Mouse (Mus musculus): Measurements from ENCODE around the gene Atp6v0a4. TPM values are rescaled to one million over a fixed set of nuclear protein-coding genes. Genes with fewer than 3 reads are reported as not detected.

Gene Atp6v0a4
- polyA plus RNA-seq, 1 experiment from 2014 or later, result not detected

DNA sequence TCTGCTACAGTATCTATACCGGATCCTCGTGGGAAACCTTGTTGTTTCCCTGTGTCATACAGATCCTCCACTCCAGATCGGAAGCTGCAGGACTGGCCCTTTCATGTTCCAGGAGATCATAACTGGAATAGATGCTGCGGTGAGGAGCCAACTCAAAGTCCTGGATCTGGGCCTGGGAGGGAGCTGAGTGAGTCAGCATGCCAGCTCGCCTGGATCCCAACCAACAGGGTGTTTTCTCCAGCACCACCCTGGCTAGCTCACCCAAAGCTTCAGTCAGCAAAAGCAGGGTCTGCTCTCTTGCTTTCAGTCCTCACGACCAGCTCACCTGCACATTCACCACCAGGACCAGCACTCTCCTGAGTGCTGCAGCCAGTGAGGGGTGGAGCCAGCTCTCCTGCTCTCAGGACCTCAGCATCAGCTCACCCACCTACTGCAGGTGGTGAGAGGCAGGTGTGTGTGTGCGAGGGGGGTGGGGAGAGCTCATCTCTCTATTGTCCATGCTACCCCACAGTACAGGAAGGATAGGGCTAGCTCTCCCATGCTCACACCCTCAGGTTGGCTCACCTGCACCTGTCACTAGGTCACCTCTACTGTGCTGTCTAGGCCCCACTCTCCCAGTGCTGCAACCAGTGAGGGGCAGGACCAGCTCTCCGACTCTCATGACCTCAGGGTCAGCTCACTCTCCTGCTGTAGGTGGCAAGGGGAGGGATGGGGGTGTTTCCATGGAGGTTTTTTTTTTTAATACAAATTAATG is 10.6 kb upstream of the Atp6v0a4 start:
- H3K27ac ChIP-seq (replicated peaks; ENCODE audit: low read depth, low read length), result no peak overlapping the region
- H3K9ac ChIP-seq (replicated peaks; ENCODE audit: low read length), result no peak overlapping the region
- no peaks in the 10 kb centered on the region for H3K4me1 ChIP-seq (ENCODE audit: control insufficient read depth, insufficient read depth, low read length)
- H3K36me3 ChIP-seq (ENCODE audit: control insufficient read depth, insufficient read depth, low read length), result peaks cover 67% of the 10 kb centered on the region
- no peak overlapping the region for H3K4me2 ChIP-seq (ENCODE audit: low read length)
- no peak for DNase-seq
- WGBS, result 87% methylated on average over 8 of the region's 8 CpGs
- H3K9me3 ChIP-seq (ENCODE audit: control insufficient read depth, low read length), result no peaks in the 10 kb centered on the region
- H3K4me3 ChIP-seq (replicated peaks; ENCODE audit: low read depth, low read length), result no peak overlapping the region
- no peaks in the 10 kb centered on the region for H3K27me3 ChIP-seq (ENCODE audit: control insufficient read depth, insufficient read depth, low read length)
- no peak for ATAC-seq (ENCODE audit: low FRiP score, low TSS enrichment)

DNA sequence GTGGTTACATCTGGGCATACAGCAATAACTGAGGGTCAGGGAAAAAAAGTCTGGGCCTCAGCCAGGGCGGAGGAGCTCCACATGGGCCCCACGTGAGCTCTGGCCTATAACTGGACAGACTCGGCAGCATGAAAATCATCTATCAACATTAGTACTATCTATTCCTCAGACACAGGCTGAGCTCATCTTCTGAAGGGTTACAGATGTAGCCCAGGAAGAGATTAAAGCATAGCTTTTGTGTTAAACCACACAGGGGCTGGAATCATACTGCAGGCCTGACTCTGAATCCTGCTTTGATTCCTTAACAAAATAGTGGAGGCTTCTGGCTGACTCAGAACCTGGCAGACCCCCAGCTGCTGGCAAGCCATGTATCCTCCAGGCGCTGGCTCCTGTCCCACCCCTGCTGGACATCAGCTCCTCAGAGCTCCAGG is 7.4 kb upstream of the Atp6v0a4 start:
- Histone ChIP-seq H3K4me3 (replicated peaks; ENCODE audit: low read depth, low read length) (no peak overlapping the region), H3K36me3 (ENCODE audit: control insufficient read depth, insufficient read depth, low read length) (peaks cover 72% of the 10 kb centered on the region), H3K9ac (replicated peaks; ENCODE audit: low read length) (no peak overlapping the region), H3K4me1 (ENCODE audit: control insufficient read depth, insufficient read depth, low read length) (no peaks in the 10 kb centered on the region), H3K27me3 (ENCODE audit: control insufficient read depth, insufficient read depth, low read length) (no peaks in the 10 kb centered on the region), H3K4me2 (ENCODE audit: low read length) (no peak overlapping the region), H3K27ac (replicated peaks; ENCODE audit: low read depth, low read length) (no peak overlapping the region), H3K9me3 (ENCODE audit: control insufficient read depth, low read length) (no peaks in the 10 kb centered on the region)
- DNase-seq (no peak), ATAC-seq (ENCODE audit: low FRiP score, low TSS enrichment) (no peak)
- 91% methylated on average over 4 of the region's 4 CpGs for WGBS

DNA sequence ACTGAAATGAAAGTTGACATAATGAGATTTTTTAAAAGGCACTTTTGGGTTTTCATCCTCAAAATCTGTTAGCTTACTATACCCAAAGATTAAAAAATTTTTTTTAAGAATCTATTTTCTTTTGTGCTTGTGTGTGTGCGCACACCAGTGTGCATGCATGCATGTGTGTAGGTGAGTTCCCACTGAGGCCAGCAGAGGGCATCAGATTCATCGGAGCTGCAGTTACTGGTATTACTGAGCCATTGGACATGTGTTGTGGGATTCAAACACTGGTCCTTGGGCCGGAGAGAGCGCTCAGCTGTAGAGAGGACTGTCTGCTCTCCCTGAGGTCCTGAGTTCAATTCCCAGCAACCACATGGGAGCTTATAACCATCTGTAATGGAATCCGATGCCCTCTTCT is 5.5 kb upstream of the Atp6v0a4 start:
- H3K9me3 ChIP-seq (ENCODE audit: control insufficient read depth, low read length), result no peaks in the 10 kb centered on the region
- ATAC-seq (ENCODE audit: low FRiP score, low TSS enrichment), result no peak
- no peaks in the 10 kb centered on the region for H3K4me1 ChIP-seq (ENCODE audit: control insufficient read depth, insufficient read depth, low read length)
- no peak overlapping the region for H3K27ac ChIP-seq (replicated peaks; ENCODE audit: low read depth, low read length)
- 98% methylated on average over 5 of the region's 5 CpGs for WGBS
- no peaks in the 10 kb centered on the region for H3K27me3 ChIP-seq (ENCODE audit: control insufficient read depth, insufficient read depth, low read length)
- no peak for DNase-seq
- H3K9ac ChIP-seq (replicated peaks; ENCODE audit: low read length), result no peak overlapping the region
- peaks cover 69% of the 10 kb centered on the region for H3K36me3 ChIP-seq (ENCODE audit: control insufficient read depth, insufficient read depth, low read length)
- no peak overlapping the region for H3K4me3 ChIP-seq (replicated peaks; ENCODE audit: low read depth, low read length)
- no peak overlapping the region for H3K4me2 ChIP-seq (ENCODE audit: low read length)

DNA sequence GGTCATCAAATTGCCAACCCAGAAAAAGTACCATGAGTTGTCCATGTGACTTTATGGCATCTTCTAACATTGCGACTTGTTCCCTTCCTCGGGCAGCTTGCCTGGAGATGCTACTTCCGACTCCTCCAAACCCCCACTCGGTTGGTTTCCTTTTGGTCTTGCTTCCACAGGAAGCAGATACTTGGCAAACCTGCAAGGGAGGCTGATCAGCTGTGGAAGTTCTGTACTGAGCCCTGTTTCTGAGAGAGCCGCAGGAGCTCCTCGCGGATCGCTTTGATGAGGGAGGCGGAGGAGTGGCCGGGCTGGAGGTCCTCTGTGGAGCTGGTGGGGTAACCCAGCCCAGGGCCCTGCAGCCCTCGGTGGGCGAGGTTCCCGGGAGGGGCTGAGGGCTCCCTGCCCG is 3.7 kb upstream of the Atp6v0a4 start:
- no peak overlapping the region for H3K27ac ChIP-seq (replicated peaks; ENCODE audit: low read depth, low read length)
- H3K4me2 ChIP-seq (ENCODE audit: low read length), result no peak overlapping the region
- DNase-seq (no peak), ATAC-seq (ENCODE audit: low FRiP score, low TSS enrichment) (no peak)
- no peak overlapping the region for H3K9ac ChIP-seq (replicated peaks; ENCODE audit: low read length)
- 96% methylated on average over 14 of the region's 14 CpGs for WGBS
- no peaks in the 10 kb centered on the region for H3K4me1 ChIP-seq (ENCODE audit: control insufficient read depth, insufficient read depth, low read length)
- H3K4me3 ChIP-seq (replicated peaks; ENCODE audit: low read depth, low read length), result no peak overlapping the region
- peaks cover 74% of the 10 kb centered on the region for H3K36me3 ChIP-seq (ENCODE audit: control insufficient read depth, insufficient read depth, low read length)
- H3K27me3 ChIP-seq (ENCODE audit: control insufficient read depth, insufficient read depth, low read length), result no peaks in the 10 kb centered on the region
- H3K9me3 ChIP-seq (ENCODE audit: control insufficient read depth, low read length), result no peaks in the 10 kb centered on the region

GRCm38 (mm10) chr6:38125462-38125861 is 1.1 kb upstream of the Atp6v0a4 start:
- Histone ChIP-seq H3K4me2 (ENCODE audit: low read length) (no peak overlapping the region), H3K4me3 (replicated peaks; ENCODE audit: low read depth, low read length) (no peak overlapping the region), H3K9ac (replicated peaks; ENCODE audit: low read length) (no peak overlapping the region), H3K9me3 (ENCODE audit: control insufficient read depth, low read length) (no peaks in the 10 kb centered on the region), H3K4me1 (ENCODE audit: control insufficient read depth, insufficient read depth, low read length) (no peaks in the 10 kb centered on the region), H3K27ac (replicated peaks; ENCODE audit: low read depth, low read length) (no peak overlapping the region), H3K27me3 (ENCODE audit: control insufficient read depth, insufficient read depth, low read length) (no peaks in the 10 kb centered on the region), H3K36me3 (ENCODE audit: control insufficient read depth, insufficient read depth, low read length) (peaks cover 60% of the 10 kb centered on the region)
- WGBS, result 96% methylated on average over 3 of the region's 3 CpGs
- ATAC-seq (ENCODE audit: low FRiP score, low TSS enrichment) (no peak), DNase-seq (no peak)

GRCm38 (mm10) chr6:38124882-38125281 is 496 bp upstream of the Atp6v0a4 start:
- Histone ChIP-seq H3K27me3 (ENCODE audit: control insufficient read depth, insufficient read depth, low read length) (no peaks in the 10 kb centered on the region), H3K4me2 (ENCODE audit: low read length) (no peak overlapping the region), H3K36me3 (ENCODE audit: control insufficient read depth, insufficient read depth, low read length) (peaks cover 54% of the 10 kb centered on the region), H3K4me3 (replicated peaks; ENCODE audit: low read depth, low read length) (no peak overlapping the region), H3K9me3 (ENCODE audit: control insufficient read depth, low read length) (no peaks in the 10 kb centered on the region), H3K27ac (replicated peaks; ENCODE audit: low read depth, low read length) (no peak overlapping the region), H3K9ac (replicated peaks; ENCODE audit: low read length) (no peak overlapping the region), H3K4me1 (ENCODE audit: control insufficient read depth, insufficient read depth, low read length) (no peaks in the 10 kb centered on the region)
- WGBS, result 94% methylated on average over 5 of the region's 5 CpGs
- no peak for ATAC-seq (ENCODE audit: low FRiP score, low TSS enrichment)
- DNase-seq, result no peak

GRCm38 (mm10) chr6:38123471-38124206 is 747 bp downstream of the Atp6v0a4 start:
- H3K27ac ChIP-seq (replicated peaks; ENCODE audit: low read depth, low read length), result no peak overlapping the region
- no peak overlapping the region for H3K4me3 ChIP-seq (replicated peaks; ENCODE audit: low read depth, low read length)
- no peaks in the 10 kb centered on the region for H3K9me3 ChIP-seq (ENCODE audit: control insufficient read depth, low read length)
- ATAC-seq (ENCODE audit: low FRiP score, low TSS enrichment) (no peak), DNase-seq (no peak)
- H3K4me1 ChIP-seq (ENCODE audit: control insufficient read depth, insufficient read depth, low read length), result no peaks in the 10 kb centered on the region
- H3K4me2 ChIP-seq (ENCODE audit: low read length), result no peak overlapping the region
- H3K36me3 ChIP-seq (ENCODE audit: control insufficient read depth, insufficient read depth, low read length), result peaks cover 45% of the 10 kb centered on the region
- H3K9ac ChIP-seq (replicated peaks; ENCODE audit: low read length), result no peak overlapping the region
- no peaks in the 10 kb centered on the region for H3K27me3 ChIP-seq (ENCODE audit: control insufficient read depth, insufficient read depth, low read length)
- WGBS, result 81% methylated on average over 18 of the region's 18 CpGs

- WGBS, result 72% methylated on average over 6 of the region's 6 CpGs
- Histone ChIP-seq H3K4me2 (ENCODE audit: low read length) (no peak overlapping the region), H3K9ac (replicated peaks; ENCODE audit: low read length) (no peak overlapping the region), H3K27ac (replicated peaks; ENCODE audit: low read depth, low read length) (no peak overlapping the region), H3K27me3 (ENCODE audit: control insufficient read depth, insufficient read depth, low read length) (no peaks in the 10 kb centered on the region), H3K4me1 (ENCODE audit: control insufficient read depth, insufficient read depth, low read length) (no peaks in the 10 kb centered on the region), H3K9me3 (ENCODE audit: control insufficient read depth, low read length) (no peaks in the 10 kb centered on the region), H3K36me3 (ENCODE audit: control insufficient read depth, insufficient read depth, low read length) (peaks cover 37% of the 10 kb centered on the region), H3K4me3 (replicated peaks; ENCODE audit: low read depth, low read length) (no peak overlapping the region)
- ATAC-seq (ENCODE audit: low FRiP score, low TSS enrichment), result no peak
- no peak for DNase-seq
These were observed 1.6 kb downstream of the Atp6v0a4 start for GRCm38 (mm10) chr6:38122791-38123190.

- no peak overlapping the region for H3K27ac ChIP-seq (replicated peaks; ENCODE audit: low read depth, low read length)
- no peak for DNase-seq
- no peak overlapping the region for H3K4me3 ChIP-seq (replicated peaks; ENCODE audit: low read depth, low read length)
- H3K4me1 ChIP-seq (ENCODE audit: control insufficient read depth, insufficient read depth, low read length), result no peaks in the 10 kb centered on the region
- no peak overlapping the region for H3K9ac ChIP-seq (replicated peaks; ENCODE audit: low read length)
- no peak for ATAC-seq (ENCODE audit: low FRiP score, low TSS enrichment)
- no peaks in the 10 kb centered on the region for H3K27me3 ChIP-seq (ENCODE audit: control insufficient read depth, insufficient read depth, low read length)
- no peak overlapping the region for H3K4me2 ChIP-seq (ENCODE audit: low read length)
- H3K9me3 ChIP-seq (ENCODE audit: control insufficient read depth, low read length), result no peaks in the 10 kb centered on the region
- WGBS, result 88% methylated on average over 5 of the region's 5 CpGs
- peaks cover 27% of the 10 kb centered on the region for H3K36me3 ChIP-seq (ENCODE audit: control insufficient read depth, insufficient read depth, low read length)
These were observed 2.5 kb downstream of the Atp6v0a4 start for GRCm38 (mm10) chr6:38121843-38122242.
